Mouse (Mus musculus): Measurements from ENCODE around the gene Wiz. TPM values are rescaled to one million over a fixed set of nuclear protein-coding genes. Genes with fewer than 3 reads are reported as not detected.
A peak's percentile ranks its signal among the peaks of the same experiment; 100 is the strongest.

The Wiz gene
- total and polyA plus RNA-seq, 2 experiments = 1.8 to 14.0 TPM

DNA sequence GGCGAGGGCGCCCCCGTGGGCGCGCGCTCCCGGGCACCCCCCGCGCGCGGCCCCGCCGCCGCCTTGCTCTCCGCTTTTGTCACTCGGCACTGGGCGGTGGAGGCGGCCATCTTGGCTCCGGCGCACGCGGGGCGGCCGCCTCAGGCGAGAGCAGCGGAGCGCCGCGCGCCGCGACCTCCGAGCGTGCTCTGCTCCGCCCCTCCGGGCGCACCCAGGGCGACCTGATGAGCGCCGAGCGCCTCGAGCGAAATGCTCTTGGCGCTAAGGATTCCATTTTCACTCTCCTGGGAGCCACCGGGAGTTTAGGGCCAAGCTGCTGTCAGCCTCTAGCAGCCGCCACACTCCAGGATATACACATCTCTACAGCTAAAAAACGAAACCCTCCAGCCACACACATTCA, 24.9 kb downstream of the Wiz start:
- Histone ChIP-seq H3K27ac (replicated peaks; ENCODE audit: insufficient read depth, low read depth, low read length) (no peak overlapping the region; the same call in 1 of the 2 replicates), H3K9ac (ENCODE audit: low read depth, low read length) (peak overlapping the region; percentile 89), H3K4me3 (ENCODE audit: insufficient read depth, low read depth, low read length) (peak overlapping the region; percentile 85), H3K36me3 (ENCODE audit: control insufficient read depth, insufficient read depth, low read length) (peaks cover 1% of the 10 kb centered on the region; the same call in 1 of the 2 replicates), H3K4me1 (ENCODE audit: control insufficient read depth, insufficient read depth, low read length) (peaks cover 10% of the 10 kb centered on the region), H3K27me3 (ENCODE audit: control insufficient read depth, insufficient read depth, low read length) (no peaks in the 10 kb centered on the region), H3K79me2 (ENCODE audit: control insufficient read depth, insufficient read depth, low read length) (peaks cover 13% of the 10 kb centered on the region; the same call in 1 of the 2 replicates)
- under 1% methylated on average over 47 of the region's 47 CpGs for WGBS
- peak; percentile 69 for DNase-seq (ENCODE audit: extremely low read depth, low read depth, low spot score)
- TF ChIP-seq CTCF (IDR thresholded peaks at IDR 0.05; ENCODE audit: low read depth, low read length) = 0 out of 2 replicates have a peak, but pooled peaks have one; percentile 10
- TF ChIP-seq POLR2A (IDR thresholded peaks at IDR 0.05; ENCODE audit: extremely low read depth, insufficient read depth, low read length) = no peak

DNA sequence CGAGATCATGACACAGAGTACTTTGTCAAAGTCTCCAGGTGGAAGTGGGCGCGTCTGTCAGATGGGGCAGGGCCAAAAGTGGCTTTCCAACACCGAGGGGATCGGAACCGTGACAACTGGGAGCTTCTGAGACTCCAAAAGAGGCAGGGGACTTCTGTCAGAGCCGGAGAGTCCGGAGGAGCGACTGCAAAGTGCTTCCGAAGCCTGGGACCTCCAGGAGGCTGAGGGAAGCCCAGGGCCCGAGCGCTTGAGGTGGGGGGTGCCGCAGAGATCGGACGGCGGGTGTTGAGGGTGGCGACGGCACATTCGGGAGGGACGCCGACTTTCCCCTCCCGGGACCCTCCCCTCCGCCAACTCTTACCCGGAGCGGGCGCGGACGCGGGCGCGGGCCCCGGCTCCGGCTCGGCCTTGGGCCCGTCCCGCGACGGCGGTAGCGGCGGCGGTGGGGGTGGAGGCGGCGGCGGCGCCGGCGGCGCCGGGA, 25.4 kb downstream of the Wiz start:
- peak overlapping the region; percentile 89 for H3K9ac ChIP-seq (ENCODE audit: low read depth, low read length)
- H3K4me1 ChIP-seq (ENCODE audit: control insufficient read depth, insufficient read depth, low read length) = peaks cover 10% of the 10 kb centered on the region
- WGBS = under 1% methylated on average over 50 of the region's 50 CpGs
- TF ChIP-seq CTCF (IDR thresholded peaks at IDR 0.05; ENCODE audit: low read depth, low read length) = no peak
- no peak for TF ChIP-seq POLR2A (IDR thresholded peaks at IDR 0.05; ENCODE audit: extremely low read depth, insufficient read depth, low read length)
- peak overlapping the region; percentile 40 for H3K27ac ChIP-seq (replicated peaks; ENCODE audit: insufficient read depth, low read depth, low read length)
- peaks cover 13% of the 10 kb centered on the region; the same call in 1 of the 2 replicates for H3K79me2 ChIP-seq (ENCODE audit: control insufficient read depth, insufficient read depth, low read length)
- peak; percentile 34 for DNase-seq (ENCODE audit: extremely low read depth, low read depth, low spot score)
- no peaks in the 10 kb centered on the region for H3K27me3 ChIP-seq (ENCODE audit: control insufficient read depth, insufficient read depth, low read length)
- peaks cover 5% of the 10 kb centered on the region for H3K36me3 ChIP-seq (ENCODE audit: control insufficient read depth, insufficient read depth, low read length)
- peak overlapping the region; percentile 85 for H3K4me3 ChIP-seq (ENCODE audit: insufficient read depth, low read depth, low read length)

DNA sequence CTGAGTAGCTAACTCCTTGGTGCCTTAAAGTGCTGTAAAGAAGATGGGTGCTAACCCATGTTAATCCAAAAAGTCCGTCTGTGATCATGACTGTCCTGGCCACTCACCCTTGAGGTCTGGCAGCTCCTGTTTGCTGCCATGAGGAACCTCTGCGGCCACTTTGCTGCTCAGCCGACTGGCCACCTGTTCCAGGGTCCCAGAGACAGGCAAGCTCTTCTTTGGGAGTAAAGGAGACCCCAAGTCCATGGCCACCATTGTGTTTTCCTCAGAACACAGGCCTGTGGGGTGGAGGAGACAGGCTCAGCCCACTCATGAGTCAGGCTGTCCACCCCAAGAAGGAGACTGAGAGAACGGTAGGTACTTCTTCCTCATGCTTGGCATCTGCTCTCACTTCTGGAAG, 26.6 kb downstream of the Wiz start:
- WGBS = 65% methylated on average over 4 of the region's 4 CpGs
- H3K27me3 ChIP-seq (ENCODE audit: control insufficient read depth, insufficient read depth, low read length) = no peaks in the 10 kb centered on the region
- no peak for DNase-seq (ENCODE audit: extremely low read depth, low read depth, low spot score)
- H3K27ac ChIP-seq (replicated peaks; ENCODE audit: insufficient read depth, low read depth, low read length) = no peak overlapping the region
- H3K9ac ChIP-seq (ENCODE audit: low read depth, low read length) = 0 out of 2 replicates have a peak overlapping the region, but pooled peaks have one; percentile 40
- H3K36me3 ChIP-seq (ENCODE audit: control insufficient read depth, insufficient read depth, low read length) = peaks cover 10% of the 10 kb centered on the region
- H3K4me3 ChIP-seq (ENCODE audit: insufficient read depth, low read depth, low read length) = no peak overlapping the region
- H3K79me2 ChIP-seq (ENCODE audit: control insufficient read depth, insufficient read depth, low read length) = peaks cover 13% of the 10 kb centered on the region; the same call in 1 of the 2 replicates
- H3K4me1 ChIP-seq (ENCODE audit: control insufficient read depth, insufficient read depth, low read length) = peaks cover 10% of the 10 kb centered on the region
- no peak for TF ChIP-seq POLR2A (IDR thresholded peaks at IDR 0.05; ENCODE audit: extremely low read depth, insufficient read depth, low read length)
- no peak for TF ChIP-seq CTCF (IDR thresholded peaks at IDR 0.05; ENCODE audit: low read depth, low read length)

DNA sequence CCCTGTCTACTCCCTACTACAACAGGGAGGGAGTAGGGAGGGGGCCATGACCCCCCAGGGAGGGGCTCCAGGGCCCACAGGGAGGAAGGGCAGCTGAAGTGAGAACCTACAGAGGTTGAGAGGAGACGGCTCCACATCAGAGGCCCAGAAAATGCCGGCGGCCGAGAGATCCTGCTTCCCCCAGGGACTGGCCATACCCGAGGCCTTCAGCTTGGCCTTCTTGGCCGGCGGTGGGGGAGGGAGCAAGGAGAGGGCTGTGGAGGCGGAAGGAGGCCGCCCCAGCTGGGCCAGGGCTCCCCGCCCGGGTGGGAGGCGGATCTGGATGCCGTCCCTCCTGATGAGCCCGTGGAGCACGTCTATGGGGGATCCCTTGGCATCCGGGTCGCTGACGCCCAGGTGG, 29.3 kb downstream of the Wiz start:
- Histone ChIP-seq H3K27ac (replicated peaks; ENCODE audit: insufficient read depth, low read depth, low read length) (no peak overlapping the region), H3K36me3 (ENCODE audit: control insufficient read depth, insufficient read depth, low read length) (peaks cover 16% of the 10 kb centered on the region), H3K27me3 (ENCODE audit: control insufficient read depth, insufficient read depth, low read length) (no peaks in the 10 kb centered on the region), H3K4me1 (ENCODE audit: control insufficient read depth, insufficient read depth, low read length) (peaks cover 10% of the 10 kb centered on the region), H3K4me3 (ENCODE audit: insufficient read depth, low read depth, low read length) (no peak overlapping the region), H3K79me2 (ENCODE audit: control insufficient read depth, insufficient read depth, low read length) (peaks cover 13% of the 10 kb centered on the region; the same call in 1 of the 2 replicates), H3K9ac (ENCODE audit: low read depth, low read length) (no peak overlapping the region)
- no peak for DNase-seq (ENCODE audit: extremely low read depth, low read depth, low spot score)
- no peak for TF ChIP-seq POLR2A (IDR thresholded peaks at IDR 0.05; ENCODE audit: extremely low read depth, insufficient read depth, low read length)
- no peak for TF ChIP-seq CTCF (IDR thresholded peaks at IDR 0.05; ENCODE audit: low read depth, low read length)
- 91% methylated on average over 18 of the region's 18 CpGs for WGBS

DNA sequence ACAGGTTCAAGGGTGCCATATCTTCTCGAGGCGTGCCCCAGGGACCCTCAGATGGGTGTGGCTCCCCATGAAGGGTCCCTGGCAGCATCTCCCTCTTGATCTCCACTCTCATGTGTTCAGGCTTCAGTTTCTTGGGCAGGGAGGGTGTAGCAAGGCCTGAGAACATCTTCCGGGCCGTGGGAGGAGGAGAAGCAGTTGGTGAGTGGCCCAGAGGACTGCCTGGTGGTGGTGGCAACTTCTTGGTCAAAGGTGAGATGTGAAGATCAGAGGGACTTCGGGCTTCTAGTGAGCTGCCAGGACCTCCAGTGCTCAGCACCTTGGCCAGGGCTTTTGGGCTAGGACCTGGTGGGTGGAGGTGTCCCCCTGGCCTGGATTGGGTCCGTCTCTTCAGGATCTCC, 30.3 kb downstream of the Wiz start:
- H3K79me2 ChIP-seq (ENCODE audit: control insufficient read depth, insufficient read depth, low read length) = peaks cover 12% of the 10 kb centered on the region; the same call in 1 of the 2 replicates
- no peak overlapping the region for H3K4me3 ChIP-seq (ENCODE audit: insufficient read depth, low read depth, low read length)
- 94% methylated on average over 6 of the region's 6 CpGs for WGBS
- no peak overlapping the region for H3K27ac ChIP-seq (replicated peaks; ENCODE audit: insufficient read depth, low read depth, low read length)
- no peak for DNase-seq (ENCODE audit: extremely low read depth, low read depth, low spot score)
- H3K4me1 ChIP-seq (ENCODE audit: control insufficient read depth, insufficient read depth, low read length) = peaks cover 13% of the 10 kb centered on the region
- H3K9ac ChIP-seq (ENCODE audit: low read depth, low read length) = no peak overlapping the region
- no peaks in the 10 kb centered on the region for H3K27me3 ChIP-seq (ENCODE audit: control insufficient read depth, insufficient read depth, low read length)
- TF ChIP-seq CTCF (IDR thresholded peaks at IDR 0.05; ENCODE audit: low read depth, low read length) (no peak), POLR2A (IDR thresholded peaks at IDR 0.05; ENCODE audit: extremely low read depth, insufficient read depth, low read length) (no peak)
- peaks cover 16% of the 10 kb centered on the region for H3K36me3 ChIP-seq (ENCODE audit: control insufficient read depth, insufficient read depth, low read length)
